Mouse (Mus musculus) gastrocnemius, adult 18-20 months (tissue): ENCODE data around the gene C030005K15Rik. TPM values are rescaled to one million over a fixed set of nuclear protein-coding genes. Genes with fewer than 3 reads are reported as not detected.

Experiments
- total RNA-seq, 2 experiments: library from RNA; stranded (reverse); gene quantifications; 2 replicates each; pipeline ENCODE4 v1.2.3; 2021

C030005K15Rik gene
- total RNA-seq, 2 experiments from 2014 or later, result not detected

Other genes with a start within 250 kb of the C030005K15Rik start
- gene Dcn, start 247.1 kb downstream of the C030005K15Rik start, total RNA-seq, result 100 to 1,000 TPM; 239 to 377 TPM
- gene Lum, start 161.6 kb downstream of the C030005K15Rik start, total RNA-seq, result 10 to 100 TPM; 19.0 to 19.7 TPM
- gene Kera, start 119.9 kb downstream of the C030005K15Rik start, total RNA-seq, result 1 to 10 TPM in 1 of 2 experiments, under 1 TPM in 1; 0.98 to 5.8 TPM
- gene Epyc, start 82.7 kb downstream of the C030005K15Rik start, total RNA-seq, result not detected
- gene Ccer1, start 33.7 kb downstream of the C030005K15Rik start, total RNA-seq, result not detected